Mouse (Mus musculus) liver, adult 2 months (tissue): Measurements from ENCODE around the gene Zdhhc14.

Experiments used
- CTCF ChIP-seq: fragments of 200-500 bp; IDR thresholded peaks from 2 replicates; pipeline ENCODE4 v1.5.1; 2011; ENCODE audit warnings: low read depth, low read length, control low read depth
- POLR2A ChIP-seq: fragments of 200-500 bp; IDR thresholded peaks from 2 replicates; pipeline ENCODE4 v1.6.1; 2011; ENCODE audit warnings: low read length, control low read depth; ENCODE audit not compliant: insufficient read depth; ENCODE audit errors: extremely low read depth

DNA sequence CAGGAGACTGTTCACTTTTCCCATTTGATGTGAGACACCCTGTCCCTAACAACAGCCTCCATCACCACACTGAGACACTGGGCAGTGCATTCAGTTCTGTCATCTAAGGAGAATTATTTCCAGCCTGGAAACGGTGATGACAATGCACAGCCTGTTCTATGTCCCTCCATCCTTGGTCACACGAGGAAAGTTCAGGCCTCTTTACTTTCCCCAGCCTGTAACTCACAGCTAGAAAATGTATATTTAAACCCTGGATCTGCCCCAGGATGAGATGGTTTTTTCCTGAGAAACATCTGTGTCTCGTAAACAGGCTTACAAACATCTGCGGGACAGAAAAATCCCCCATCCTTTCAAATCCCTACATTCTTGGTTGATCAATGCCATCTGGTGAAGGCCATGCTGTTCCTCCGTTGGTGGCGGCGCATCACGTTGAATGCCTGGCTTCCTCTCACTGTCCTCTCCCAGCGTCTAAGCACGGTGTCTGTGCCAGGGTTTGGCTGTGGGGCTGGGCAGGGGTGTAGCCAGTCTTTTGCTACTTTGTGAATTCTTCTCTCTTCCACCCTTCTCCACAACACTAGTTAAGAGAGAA, 231.3 kb downstream of the Zdhhc14 start:
- TF ChIP-seq CTCF (no peak), POLR2A (no peak)
